Mouse (Mus musculus): ENCODE results near the gene Rpgrip1. TPM values are rescaled to one million over a fixed set of nuclear protein-coding genes. Genes with fewer than 3 reads are reported as not detected.

Rpgrip1 gene
- total RNA-seq (2023): 1 to 10 TPM in 1 of 2 experiments, under 1 TPM in 1; 0.42 to 2.3 TPM

DNA sequence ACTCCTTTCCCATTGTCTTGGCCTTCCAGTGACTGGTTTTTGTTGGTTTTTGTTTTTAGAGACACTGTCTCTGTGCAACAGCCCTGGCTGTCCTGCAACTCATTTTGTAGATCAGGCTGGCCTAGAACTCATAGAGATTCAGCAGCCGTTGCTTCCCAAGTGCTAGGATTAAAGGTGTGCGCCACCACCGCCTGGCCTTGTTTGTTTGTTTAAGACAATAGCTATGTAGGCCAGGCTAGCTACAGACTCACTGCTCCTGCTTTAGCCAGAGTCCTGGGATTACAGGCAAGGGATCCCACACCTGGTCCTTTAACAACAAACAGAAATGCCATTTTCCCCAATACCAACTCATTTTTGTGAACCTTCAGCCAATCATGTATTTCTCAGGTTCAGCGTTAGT is at the start of gene Rpgrip1:
TSS of gene Rpgrip1 (plus strand) at position 359 of the 400 bp plus-strand sequence.

GRCm38 (mm10) chr14:52103856-52104676 is 6.4 kb upstream of the Rpgrip1 start, which contains the start of gene Hnrnpc:
Gene Hnrnpc, minus strand, starts transcription at chr14:52104028.

DNA sequence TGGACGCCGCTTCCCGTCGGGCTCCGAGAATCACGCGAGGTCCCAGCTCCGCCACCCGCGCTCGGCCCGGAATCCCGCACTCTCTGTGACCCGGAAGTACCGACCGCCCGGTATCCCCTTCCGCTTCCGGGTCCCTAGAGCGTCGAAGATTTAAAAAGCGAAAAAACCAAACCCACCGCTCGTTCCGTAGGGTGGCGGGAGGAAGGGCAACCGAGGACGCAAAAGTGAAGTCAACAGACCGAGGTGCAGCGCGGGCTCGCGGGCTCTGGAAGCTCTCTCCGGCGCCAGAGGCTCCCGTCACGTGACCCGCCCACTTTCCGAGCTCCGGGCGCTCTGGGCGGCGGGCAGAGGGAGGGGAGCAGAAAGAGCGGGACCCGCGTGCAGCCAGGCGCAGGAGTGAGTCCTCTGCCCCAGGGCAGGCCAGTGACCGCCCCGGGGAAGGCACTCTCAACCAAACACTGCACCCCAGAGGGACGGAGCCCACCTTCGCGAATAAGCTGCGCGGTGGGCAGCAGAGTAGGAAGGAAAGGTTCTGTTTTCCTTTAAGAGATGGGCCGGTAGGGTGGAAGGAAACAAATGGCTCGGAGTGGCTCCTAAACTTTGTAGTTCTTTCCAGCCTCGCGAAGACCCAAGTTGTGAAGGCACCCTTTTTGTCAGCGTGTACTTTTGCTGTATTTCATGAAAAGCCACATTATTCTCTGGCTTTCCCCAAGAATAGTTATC is 86.8 kb downstream of the Rpgrip1 start, which contains the start of gene Supt16:
TSS of gene Supt16 (minus strand) at position 261 of the 723 bp plus-strand sequence.

Other genes with a start within 250 kb of the Rpgrip1 start
- gene Mettl17, start 225.9 kb upstream of the Rpgrip1 start, total RNA-seq (2023): 10 to 100 TPM; 10.7 to 12.1 TPM
- gene Slc39a2, start 217.8 kb upstream of the Rpgrip1 start, total RNA-seq (2023): under 1 TPM; 0.15 to 0.28 TPM
- gene Ndrg2, start 196.5 kb upstream of the Rpgrip1 start, total RNA-seq (2023): 1 to 10 TPM; 1.5 to 2.0 TPM
- gene Tppp2, start 192.3 kb upstream of the Rpgrip1 start, total RNA-seq (2023): not detected
- gene Rnase13, start 187.9 kb upstream of the Rpgrip1 start, total RNA-seq (2023): not detected
- gene Arhgef40, start 126.0 kb upstream of the Rpgrip1 start, total RNA-seq (2023): 10 to 100 TPM in 1 of 2 experiments, 1 to 10 TPM in 1; 7.1 to 11.2 TPM
- gene Tmem253, start 95.0 kb upstream of the Rpgrip1 start, total RNA-seq (2023): under 1 TPM in 1 of 2 experiments, not detected in 1; 0.66 TPM
- gene Zfp219, start 90.0 kb upstream of the Rpgrip1 start, total RNA-seq (2023): 10 to 100 TPM; 11.5 to 12.5 TPM
- gene Olfr221, start 68.2 kb upstream of the Rpgrip1 start, total RNA-seq (2023): not detected
- 100 to 1,000 TPM; 225 to 228 TPM for gene Hnrnpc, start 6.7 kb upstream of the Rpgrip1 start, total RNA-seq (2023)
- 10 to 100 TPM; 62.9 to 63.8 TPM for gene Supt16, start 86.7 kb downstream of the Rpgrip1 start, total RNA-seq (2023)
- 100 to 1,000 TPM in 1 of 2 experiments, 10 to 100 TPM in 1; 89.4 to 100 TPM for gene Chd8, start 147.1 kb downstream of the Rpgrip1 start, total RNA-seq (2023)
- 100 to 1,000 TPM in 1 of 2 experiments, 10 to 100 TPM in 1; 93.9 to 102 TPM for gene Tox4, start 168.4 kb downstream of the Rpgrip1 start, total RNA-seq (2023)
- 1 to 10 TPM; 2.8 to 3.2 TPM for gene Rab2b, start 168.8 kb downstream of the Rpgrip1 start, total RNA-seq (2023)
- gene Mettl3, start 194.4 kb downstream of the Rpgrip1 start, total RNA-seq (2023): 10 to 100 TPM; 21.7 to 23.5 TPM
- gene Sall2, start 218.1 kb downstream of the Rpgrip1 start, total RNA-seq (2023): under 1 TPM; 0.57 to 0.68 TPM
- gene Olfr1513, start 245.7 kb downstream of the Rpgrip1 start, total RNA-seq (2023): not detected